Mouse (Mus musculus): ENCODE measurements at regions not wholly inside any gene's neighbourhood (a gene's known extent, or its start where the extent isn't known, plus 50 kb on each side); places are given as distances from the start of the nearest gene placed in this dataset.
A peak's percentile ranks its signal among the peaks of the same experiment; 100 is the strongest.

DNA sequence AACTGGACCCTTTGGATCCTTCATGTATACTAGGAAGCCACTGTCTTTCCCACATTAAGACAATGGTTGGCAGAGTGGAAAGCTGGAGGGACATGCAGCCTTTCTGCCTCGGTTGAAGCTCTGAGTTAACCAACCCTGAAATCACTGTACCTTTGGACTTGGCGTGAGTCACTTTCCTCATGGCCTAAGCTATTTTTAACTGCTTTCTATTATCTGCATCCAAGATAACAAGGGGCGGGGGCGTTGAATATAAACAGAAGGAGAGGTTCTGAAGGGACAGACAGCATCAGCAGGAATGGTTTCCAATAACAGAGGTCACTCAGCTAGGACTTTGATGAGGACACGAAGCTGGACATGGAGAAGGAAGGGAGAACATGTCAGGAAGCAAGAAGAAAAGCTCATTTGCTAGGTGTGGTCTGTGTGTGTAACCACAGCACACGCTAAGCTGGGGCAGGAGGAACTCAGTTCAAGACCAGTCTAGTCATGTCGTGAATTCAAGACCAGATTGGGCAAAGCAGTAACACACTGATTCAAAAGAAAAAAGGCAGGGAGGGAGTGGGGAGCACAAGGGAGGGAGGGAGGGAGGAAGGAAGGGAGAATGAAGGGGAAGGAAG lies 64.1 kb upstream of the Armc2 start:
- 71% methylated on average over 7 of the region's 7 CpGs for WGBS
- Histone ChIP-seq H3K27ac (ENCODE audit: low read depth, low read length) (no peak overlapping the region), H3K36me3 (ENCODE audit: control insufficient read depth, insufficient read depth, low read length) (no peaks in the 10 kb centered on the region), H3K4me3 (ENCODE audit: low read depth, low read length) (no peak overlapping the region), H3K27me3 (ENCODE audit: control insufficient read depth, insufficient read depth, low read length) (no peaks in the 10 kb centered on the region), H3K4me2 (ENCODE audit: low read depth, low read length, severe bottlenecking) (no peak overlapping the region), H3K9ac (ENCODE audit: low read length) (no peak overlapping the region), H3K4me1 (replicated peaks; ENCODE audit: control insufficient read depth, insufficient read depth, low read length) (no peaks in the 10 kb centered on the region), H3K9me3 (ENCODE audit: control insufficient read depth, low read length) (no peaks in the 10 kb centered on the region)
- ATAC-seq (replicated peaks; ENCODE audit: low FRiP score) (no peak), DNase-seq (ENCODE audit: low spot score) (peak; percentile 20)

DNA sequence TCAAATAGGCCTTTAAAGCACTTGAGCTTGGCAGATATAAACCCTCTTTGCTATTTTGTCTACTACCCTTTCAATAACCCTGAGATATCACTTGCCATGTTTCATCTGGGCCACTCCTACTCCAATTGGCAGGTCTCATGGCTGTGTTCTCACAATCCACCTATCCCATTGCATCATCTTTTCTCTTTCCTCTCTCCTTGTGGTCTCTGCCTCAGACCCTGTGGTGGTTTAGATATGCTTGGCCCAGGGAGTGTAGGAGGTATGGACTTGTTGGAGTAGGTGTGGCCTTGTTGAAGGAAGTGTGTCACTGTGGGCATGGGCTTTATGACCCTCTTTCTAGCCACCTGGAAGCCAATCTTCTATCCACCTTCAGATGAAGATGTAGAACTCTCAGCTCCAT lies 61.5 kb upstream of the Armc2 start:
- DNase-seq (ENCODE audit: low spot score) (peak; percentile 20), ATAC-seq (replicated peaks; ENCODE audit: low FRiP score) (no peak)
- Histone ChIP-seq H3K9me3 (ENCODE audit: control insufficient read depth, low read length) (no peaks in the 10 kb centered on the region), H3K36me3 (ENCODE audit: control insufficient read depth, insufficient read depth, low read length) (no peaks in the 10 kb centered on the region), H3K9ac (ENCODE audit: low read length) (no peak overlapping the region), H3K4me2 (ENCODE audit: low read depth, low read length, severe bottlenecking) (no peak overlapping the region), H3K4me1 (replicated peaks; ENCODE audit: control insufficient read depth, insufficient read depth, low read length) (no peaks in the 10 kb centered on the region), H3K27ac (ENCODE audit: low read depth, low read length) (no peak overlapping the region), H3K4me3 (ENCODE audit: low read depth, low read length) (no peak overlapping the region), H3K27me3 (ENCODE audit: control insufficient read depth, insufficient read depth, low read length) (no peaks in the 10 kb centered on the region)

DNA sequence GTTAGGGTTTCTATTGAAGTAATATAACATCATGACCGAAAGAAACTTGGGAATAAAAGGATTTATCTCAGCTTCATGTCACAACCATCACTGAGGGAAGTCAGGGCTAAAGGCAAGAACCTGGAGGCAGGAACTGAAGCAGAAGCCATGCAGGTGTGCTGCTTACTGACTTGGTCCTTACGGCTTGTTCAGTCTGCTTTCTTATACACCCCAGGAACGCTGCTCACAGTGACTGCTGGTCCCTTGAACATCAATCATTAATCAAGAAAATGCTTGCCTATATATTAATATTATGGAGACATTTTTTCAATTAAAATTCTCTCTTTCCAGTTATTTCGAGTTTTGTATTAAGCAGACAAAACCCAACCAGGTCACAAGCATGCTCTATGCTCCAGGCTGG lies 58.5 kb upstream of the Armc2 start:
- no peaks in the 10 kb centered on the region for H3K9me3 ChIP-seq (ENCODE audit: control insufficient read depth, low read length)
- no peak overlapping the region for H3K27ac ChIP-seq (ENCODE audit: low read depth, low read length)
- H3K4me2 ChIP-seq (ENCODE audit: low read depth, low read length, severe bottlenecking): no peak overlapping the region
- no peak overlapping the region for H3K9ac ChIP-seq (ENCODE audit: low read length)
- H3K36me3 ChIP-seq (ENCODE audit: control insufficient read depth, insufficient read depth, low read length): no peaks in the 10 kb centered on the region
- ATAC-seq (replicated peaks; ENCODE audit: low FRiP score) (no peak), DNase-seq (ENCODE audit: low spot score) (no peak)
- no peak overlapping the region for H3K4me3 ChIP-seq (ENCODE audit: low read depth, low read length)
- H3K27me3 ChIP-seq (ENCODE audit: control insufficient read depth, insufficient read depth, low read length): no peaks in the 10 kb centered on the region
- WGBS: 83% methylated on average over 4 of the region's 4 CpGs
- H3K4me1 ChIP-seq (replicated peaks; ENCODE audit: control insufficient read depth, insufficient read depth, low read length): peaks cover 3% of the 10 kb centered on the region; the same call in 1 of the 2 replicates

DNA sequence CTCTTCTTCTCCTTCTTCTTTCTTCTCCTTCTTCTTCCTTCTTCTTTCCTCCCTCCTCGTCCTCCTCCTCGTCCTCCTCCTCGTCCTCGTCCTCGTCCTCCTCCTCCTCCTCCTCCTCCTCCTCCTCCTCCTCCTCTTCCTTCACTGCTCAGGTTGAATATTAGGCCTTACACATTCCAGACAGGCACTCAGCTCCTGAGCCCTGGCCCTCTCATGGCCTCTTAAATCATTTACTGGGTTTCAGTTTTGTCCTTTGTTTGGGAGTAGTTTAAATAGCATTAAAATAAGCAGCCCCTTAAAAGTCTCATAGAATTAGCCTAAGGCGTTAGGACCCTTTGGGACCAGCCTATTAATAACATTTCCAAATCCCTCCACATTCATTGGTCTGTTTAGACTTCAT lies 57.3 kb upstream of the Armc2 start:
- Histone ChIP-seq H3K36me3 (ENCODE audit: control insufficient read depth, insufficient read depth, low read length) (no peaks in the 10 kb centered on the region), H3K27me3 (ENCODE audit: control insufficient read depth, insufficient read depth, low read length) (no peaks in the 10 kb centered on the region), H3K4me1 (replicated peaks; ENCODE audit: control insufficient read depth, insufficient read depth, low read length) (peaks cover 11% of the 10 kb centered on the region; the same call in 1 of the 2 replicates), H3K4me2 (ENCODE audit: low read depth, low read length, severe bottlenecking) (no peak overlapping the region), H3K9me3 (ENCODE audit: control insufficient read depth, low read length) (no peaks in the 10 kb centered on the region), H3K9ac (ENCODE audit: low read length) (no peak overlapping the region), H3K4me3 (ENCODE audit: low read depth, low read length) (no peak overlapping the region), H3K27ac (ENCODE audit: low read depth, low read length) (no peak overlapping the region)
- DNase-seq (ENCODE audit: low spot score): no peak
- no peak for ATAC-seq (replicated peaks; ENCODE audit: low FRiP score)
- 90% methylated on average over 6 of the region's 6 CpGs for WGBS

DNA sequence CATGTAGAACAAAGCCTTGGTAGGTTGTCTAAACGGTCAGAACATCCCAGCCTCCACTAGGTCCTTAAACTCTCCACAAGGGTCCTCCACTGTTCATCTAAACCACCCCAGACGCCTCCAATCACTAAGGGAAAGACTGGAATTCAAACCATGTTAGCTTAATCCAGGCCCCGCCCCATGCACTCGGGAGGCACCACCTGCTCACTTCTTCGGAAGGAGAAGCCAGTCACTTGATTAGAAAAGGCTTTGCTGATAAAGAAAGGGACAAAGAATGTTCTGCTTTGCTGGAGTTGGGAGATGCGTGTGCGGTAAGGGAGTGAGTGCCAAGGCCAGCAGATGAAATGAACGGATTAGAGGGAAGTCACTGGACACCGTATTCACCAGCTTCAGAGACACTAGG lies 54.5 kb upstream of the Armc2 start:
- Histone ChIP-seq H3K36me3 (ENCODE audit: control insufficient read depth, insufficient read depth, low read length) (no peaks in the 10 kb centered on the region), H3K4me1 (replicated peaks; ENCODE audit: control insufficient read depth, insufficient read depth, low read length) (peaks cover 11% of the 10 kb centered on the region; the same call in 1 of the 2 replicates), H3K9me3 (ENCODE audit: control insufficient read depth, low read length) (no peaks in the 10 kb centered on the region), H3K4me2 (ENCODE audit: low read depth, low read length, severe bottlenecking) (no peak overlapping the region), H3K4me3 (ENCODE audit: low read depth, low read length) (no peak overlapping the region), H3K27me3 (ENCODE audit: control insufficient read depth, insufficient read depth, low read length) (no peaks in the 10 kb centered on the region), H3K27ac (ENCODE audit: low read depth, low read length) (no peak overlapping the region), H3K9ac (ENCODE audit: low read length) (no peak overlapping the region)
- ATAC-seq (replicated peaks; ENCODE audit: low FRiP score): no peak
- DNase-seq (ENCODE audit: low spot score): no peak
- 12% methylated on average over 9 of the region's 9 CpGs for WGBS

DNA sequence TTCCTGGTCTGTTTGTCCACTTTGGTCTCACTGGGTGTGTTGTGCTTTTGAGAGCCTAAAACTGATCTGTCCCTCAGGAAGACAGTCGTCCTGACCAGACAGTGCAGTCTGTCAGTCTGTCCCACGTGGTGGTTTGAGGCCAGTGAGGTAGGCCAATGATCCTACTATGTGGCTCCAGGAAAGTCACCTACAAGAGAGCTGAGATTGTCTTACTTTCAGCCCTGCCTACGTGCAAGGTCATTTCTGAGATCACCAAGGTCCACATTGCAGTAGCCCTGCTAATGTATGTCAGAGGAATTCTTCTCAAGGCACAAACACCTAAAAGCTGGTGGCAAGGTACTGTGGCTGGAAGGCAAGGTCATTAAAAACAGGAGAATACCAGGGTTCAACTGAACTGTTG lies 53.9 kb upstream of the Armc2 start:
- H3K27me3 ChIP-seq (ENCODE audit: control insufficient read depth, insufficient read depth, low read length): no peaks in the 10 kb centered on the region
- DNase-seq (ENCODE audit: low spot score): no peak
- no peak; the same call in 1 of the 2 replicates for ATAC-seq (replicated peaks; ENCODE audit: low FRiP score)
- H3K9me3 ChIP-seq (ENCODE audit: control insufficient read depth, low read length): no peaks in the 10 kb centered on the region
- H3K4me3 ChIP-seq (ENCODE audit: low read depth, low read length): no peak overlapping the region
- peak overlapping the region; percentile 31; the same call in 1 of the 2 replicates for H3K4me2 ChIP-seq (ENCODE audit: low read depth, low read length, severe bottlenecking)
- H3K27ac ChIP-seq (ENCODE audit: low read depth, low read length): no peak overlapping the region
- H3K4me1 ChIP-seq (replicated peaks; ENCODE audit: control insufficient read depth, insufficient read depth, low read length): peaks cover 11% of the 10 kb centered on the region; the same call in 1 of the 2 replicates
- WGBS: 37% methylated on average over 3 of the region's 3 CpGs
- H3K36me3 ChIP-seq (ENCODE audit: control insufficient read depth, insufficient read depth, low read length): no peaks in the 10 kb centered on the region
- no peak overlapping the region for H3K9ac ChIP-seq (ENCODE audit: low read length)

DNA sequence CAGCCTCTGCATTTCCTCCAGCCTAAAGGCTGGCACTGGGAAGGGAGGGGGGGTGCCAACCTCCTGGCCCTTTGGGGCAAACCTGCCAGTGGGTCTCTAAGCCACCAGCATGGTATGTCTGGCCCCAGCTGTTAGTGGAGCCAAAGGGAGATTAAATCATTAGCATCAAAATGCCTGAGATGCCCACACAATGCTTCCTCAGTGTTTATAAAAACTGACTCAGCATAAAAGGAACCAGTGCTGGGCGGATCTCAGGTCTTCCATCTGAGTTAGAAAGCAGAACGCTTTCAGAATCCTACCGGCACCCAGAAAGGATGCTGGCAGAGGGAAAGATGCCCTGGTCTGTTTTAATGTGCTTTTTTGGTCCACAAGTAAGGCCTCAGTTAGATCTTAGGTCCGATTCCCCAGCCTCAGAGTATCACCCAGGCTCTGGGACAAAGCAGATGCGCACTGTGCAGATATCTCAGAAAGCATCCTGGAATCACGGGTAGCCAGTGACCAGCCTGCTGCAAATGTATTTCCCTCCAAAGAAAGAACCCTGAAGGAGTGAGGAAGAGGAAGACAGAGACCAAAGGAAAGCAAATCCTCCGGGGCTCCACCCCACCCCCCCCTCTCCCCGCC lies 53.3 kb upstream of the Armc2 start:
- peaks cover 11% of the 10 kb centered on the region; the same call in 1 of the 2 replicates for H3K4me1 ChIP-seq (replicated peaks; ENCODE audit: control insufficient read depth, insufficient read depth, low read length)
- no peaks in the 10 kb centered on the region for H3K9me3 ChIP-seq (ENCODE audit: control insufficient read depth, low read length)
- H3K27ac ChIP-seq (ENCODE audit: low read depth, low read length): no peak overlapping the region
- H3K36me3 ChIP-seq (ENCODE audit: control insufficient read depth, insufficient read depth, low read length): no peaks in the 10 kb centered on the region
- peak; percentile 53 for DNase-seq (ENCODE audit: low spot score)
- no peak overlapping the region for H3K9ac ChIP-seq (ENCODE audit: low read length)
- peak; percentile 60 for ATAC-seq (replicated peaks; ENCODE audit: low FRiP score)
- peak overlapping the region; percentile 31; the same call in 1 of the 2 replicates for H3K4me2 ChIP-seq (ENCODE audit: low read depth, low read length, severe bottlenecking)
- 18% methylated on average over 8 of the region's 8 CpGs for WGBS
- no peak overlapping the region for H3K4me3 ChIP-seq (ENCODE audit: low read depth, low read length)
- H3K27me3 ChIP-seq (ENCODE audit: control insufficient read depth, insufficient read depth, low read length): no peaks in the 10 kb centered on the region

DNA sequence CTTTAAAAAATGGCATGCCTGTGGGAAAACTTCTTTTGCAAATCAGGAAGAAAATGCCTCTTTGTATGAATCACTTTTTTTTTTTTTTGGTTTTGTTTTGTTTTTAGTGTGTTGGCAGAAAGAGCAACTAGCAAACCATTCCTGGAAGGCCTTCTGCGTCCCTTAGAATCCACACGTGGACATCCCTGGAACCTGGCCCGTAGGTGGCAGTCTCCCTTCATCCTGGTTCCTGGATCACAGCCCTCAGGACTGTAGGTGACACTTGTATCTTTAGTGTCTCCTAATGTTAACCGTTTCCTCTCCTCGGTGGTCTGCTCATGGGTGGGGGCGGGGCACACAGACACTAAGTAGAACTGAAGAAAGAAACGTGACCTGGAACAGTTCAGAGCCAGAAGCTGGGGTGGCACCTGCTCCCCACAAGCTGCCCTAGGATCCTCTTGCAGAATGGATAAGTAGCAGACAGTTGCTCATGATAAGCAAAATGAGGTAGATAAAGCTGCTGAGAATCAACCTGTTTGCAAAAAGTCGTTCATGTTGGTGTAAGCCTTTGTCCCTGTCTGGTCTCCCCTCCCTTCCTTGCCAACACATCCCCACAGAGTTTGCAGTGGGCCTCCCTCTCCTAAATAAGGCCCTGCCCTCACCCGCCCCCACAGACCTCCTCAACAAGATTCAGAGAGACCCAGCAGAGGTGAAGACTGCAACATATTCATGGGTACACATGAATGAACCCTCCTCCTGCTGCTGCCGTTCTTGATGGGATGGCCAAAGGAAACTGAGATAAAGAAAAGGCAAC lies 52.6 kb upstream of the Armc2 start:
- Histone ChIP-seq H3K4me2 (ENCODE audit: low read depth, low read length, severe bottlenecking) (peak overlapping the region; percentile 31; the same call in 1 of the 2 replicates), H3K9ac (ENCODE audit: low read length) (no peak overlapping the region), H3K9me3 (ENCODE audit: control insufficient read depth, low read length) (no peaks in the 10 kb centered on the region), H3K4me1 (replicated peaks; ENCODE audit: control insufficient read depth, insufficient read depth, low read length) (peaks cover 11% of the 10 kb centered on the region; the same call in 1 of the 2 replicates), H3K27me3 (ENCODE audit: control insufficient read depth, insufficient read depth, low read length) (no peaks in the 10 kb centered on the region), H3K36me3 (ENCODE audit: control insufficient read depth, insufficient read depth, low read length) (no peaks in the 10 kb centered on the region), H3K27ac (ENCODE audit: low read depth, low read length) (no peak overlapping the region), H3K4me3 (ENCODE audit: low read depth, low read length) (no peak overlapping the region)
- peak; percentile 41 for DNase-seq (ENCODE audit: low spot score)
- 21% methylated on average over 10 of the region's 10 CpGs for whole genome bisulfite sequencing
- peak; percentile 36 for ATAC-seq (replicated peaks; ENCODE audit: low FRiP score)

All from forebrain, embryonic 11.5 days (tissue).